Mouse (Mus musculus) B cell, adult 2 months (primary cell): ENCODE results near the gene Tmem108.

Source experiments
- DNase-seq, 2 experiments: peaks; one replicate each; pipeline ENCODE4 v3.0.0; 2022

The Tmem108 gene

DNA sequence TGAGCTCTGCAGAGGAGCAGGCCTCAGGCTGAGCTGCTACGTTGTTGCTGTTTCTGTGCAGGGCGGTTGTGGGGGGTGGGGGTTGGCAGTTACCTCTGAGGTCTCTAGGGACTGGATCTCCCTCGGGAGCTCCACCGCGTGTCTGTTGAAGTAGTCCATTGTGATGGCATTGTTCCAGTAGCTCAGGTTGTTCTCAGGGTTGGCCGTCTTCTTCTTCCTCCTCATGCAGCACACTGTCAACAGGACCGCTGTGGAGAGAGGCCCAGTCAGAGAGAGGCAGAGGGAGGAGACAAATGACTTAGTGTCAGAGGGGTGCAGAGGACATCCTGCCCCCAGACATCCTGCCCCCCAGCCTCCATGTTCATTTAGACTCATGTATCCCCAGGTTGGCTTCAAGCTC is 272.5 kb downstream of the Tmem108 start:
- peak; percentile 83 to 88 for DNase-seq

DNA sequence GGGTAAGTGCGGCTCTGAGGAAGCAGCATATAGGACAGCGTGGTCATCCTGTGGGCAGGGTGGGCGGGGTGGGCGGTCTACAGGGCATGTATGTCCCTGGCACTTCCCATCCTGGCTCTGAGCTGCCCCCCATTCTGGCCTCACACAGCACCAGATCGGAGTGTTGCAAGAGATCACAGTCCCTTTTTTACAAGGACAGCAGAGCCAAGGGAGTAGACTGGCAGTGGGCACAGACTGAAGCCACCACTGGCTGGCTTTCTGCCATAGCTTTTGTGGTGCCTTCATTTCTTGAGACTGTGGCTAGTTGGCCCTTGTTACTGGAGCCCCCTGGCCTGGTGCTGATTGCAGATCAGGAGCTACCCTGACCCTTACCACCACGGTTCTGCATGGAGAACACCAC is 275.4 kb downstream of the Tmem108 start:
- DNase-seq, result no peak

DNA sequence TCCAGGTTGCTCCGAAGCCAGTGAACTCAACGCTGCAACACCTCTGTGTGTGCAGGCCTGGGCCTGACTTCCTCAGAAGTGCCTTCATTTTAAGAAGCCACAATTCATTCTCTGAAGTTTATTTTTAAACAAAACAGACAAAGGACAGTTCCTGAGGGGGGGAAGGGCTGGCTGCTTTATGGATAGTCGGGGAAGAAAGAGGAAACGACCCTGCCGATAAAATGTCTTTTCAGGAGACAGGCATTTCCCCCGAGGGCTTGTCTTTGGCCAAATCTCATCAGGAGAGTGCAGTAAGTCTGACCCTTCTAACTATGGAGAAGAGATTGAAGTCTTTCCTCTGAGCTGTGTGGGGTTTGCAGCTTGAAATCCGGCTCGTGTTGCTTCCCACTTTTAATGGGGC is 276.0 kb downstream of the Tmem108 start:
- DNase-seq, result no peak

DNA sequence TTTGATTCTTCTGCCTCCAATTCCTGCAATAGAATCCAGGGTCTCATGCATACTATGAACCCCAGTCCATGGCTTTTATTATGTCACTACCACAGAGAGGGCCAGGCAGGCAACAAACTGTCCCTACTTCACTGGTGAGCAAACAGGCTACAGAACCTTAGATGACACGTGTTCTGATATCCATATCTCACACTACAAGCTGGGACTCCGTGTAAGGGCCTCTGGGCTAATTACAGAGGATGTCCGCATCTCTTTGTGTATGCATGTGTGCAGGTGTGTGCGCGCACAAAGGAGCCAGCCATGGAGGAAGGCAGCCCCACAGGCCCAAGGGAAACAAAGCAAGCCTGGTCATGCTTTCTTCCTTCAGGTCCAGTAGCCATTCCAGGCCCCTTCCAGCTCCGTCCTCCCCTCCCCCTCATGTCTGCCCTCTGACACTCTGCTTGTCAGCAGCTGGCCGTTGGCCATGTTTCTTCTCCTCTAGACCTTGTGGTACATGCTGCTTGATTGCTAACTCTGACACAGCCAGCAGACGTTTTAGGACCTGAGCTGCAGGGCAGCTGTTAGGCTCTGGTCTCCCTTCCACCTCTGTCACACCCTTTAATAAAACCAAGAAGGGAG is 280.9 kb downstream of the Tmem108 start:
- DNase-seq, result no peak

DNA sequence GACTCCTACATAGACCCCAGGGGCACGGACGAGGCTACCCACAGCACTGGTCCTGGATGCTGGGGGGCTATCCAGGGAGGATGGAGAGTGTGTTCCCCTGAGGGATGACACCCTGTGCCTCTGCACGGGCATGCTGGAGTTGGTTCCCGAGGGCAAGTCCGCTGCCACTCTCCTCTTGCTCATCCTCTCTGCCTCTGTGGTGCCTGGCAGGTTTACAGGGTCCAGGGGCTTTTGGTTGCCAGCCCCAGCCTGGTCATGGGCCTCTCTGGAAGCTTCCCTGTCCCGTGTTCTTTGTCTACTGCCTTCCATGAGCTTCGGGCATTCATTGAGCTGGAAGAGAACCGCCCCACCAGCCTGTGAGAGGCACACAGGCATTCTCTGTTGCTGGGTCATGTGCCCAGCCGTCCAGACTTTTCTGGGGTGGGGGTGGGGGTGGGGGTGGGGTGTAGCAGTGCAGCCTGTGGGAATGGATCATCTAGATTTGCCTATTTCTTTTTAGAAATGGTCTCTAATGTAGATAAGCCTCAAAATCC is 281.5 kb downstream of the Tmem108 start, which contains the start of gene Bfsp2:
Gene Bfsp2 (minus strand): TSS at position 377 of the 533 bp plus-strand sequence.
- DNase-seq, result no peak

DNA sequence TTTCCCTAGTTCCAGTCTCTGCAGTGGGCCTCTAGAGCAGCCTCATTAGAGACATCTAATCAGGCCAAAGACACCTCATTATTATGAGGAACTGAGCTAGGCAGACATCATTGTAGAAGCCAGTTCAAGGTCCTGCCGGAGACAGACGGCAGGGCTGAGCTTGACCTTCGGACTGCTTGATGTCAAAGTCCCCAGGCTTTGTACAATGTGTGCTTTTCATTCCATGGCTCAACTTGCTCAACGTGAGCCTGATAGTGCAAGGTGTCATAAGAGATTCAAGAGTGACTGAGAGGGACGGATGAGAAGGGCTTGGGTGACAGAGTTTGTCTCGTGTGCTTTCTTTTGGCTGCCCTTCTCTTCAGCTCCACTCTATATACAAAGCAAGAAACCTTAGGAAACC is 286.2 kb downstream of the Tmem108 start:
- DNase-seq, result no peak

DNA sequence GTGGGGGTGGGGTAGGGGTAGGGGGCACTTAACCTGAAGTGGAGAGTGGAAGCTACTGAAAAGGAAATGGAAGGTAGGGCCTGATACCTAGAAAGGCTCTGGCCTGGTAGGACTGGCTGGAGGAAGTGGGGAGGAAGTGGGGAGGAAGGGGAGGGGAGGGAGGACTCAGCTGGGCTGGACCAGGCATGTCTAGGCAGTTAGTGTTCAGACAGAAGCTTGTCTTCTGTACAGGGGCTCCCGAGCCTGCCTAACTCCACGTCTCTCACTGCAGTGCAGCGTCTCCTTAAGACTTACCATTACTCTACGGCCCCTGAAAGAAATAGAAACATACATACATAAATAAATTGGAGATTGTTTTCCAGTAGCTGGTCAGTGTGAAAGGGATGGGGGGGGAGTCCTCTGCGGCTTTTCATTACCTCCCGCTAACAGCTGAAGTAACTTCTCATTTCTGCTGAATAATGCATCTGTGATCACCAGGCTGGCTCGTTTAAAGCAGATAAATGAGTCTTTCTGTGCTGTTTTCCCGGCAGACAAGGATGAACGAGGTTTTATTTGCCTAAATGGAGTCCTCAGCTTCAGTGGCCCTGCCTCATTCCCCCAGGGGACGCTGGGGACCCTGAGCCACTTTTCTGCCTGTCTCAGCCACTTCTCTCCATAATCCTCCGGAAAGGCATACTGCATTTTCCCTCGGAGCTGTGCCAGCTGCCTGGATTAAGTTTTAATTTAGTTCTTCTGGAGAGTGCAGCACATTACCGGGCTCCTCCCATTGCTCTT is 287.5 kb downstream of the Tmem108 start:
- peak in 1 of 2 experiments; percentile 40 for DNase-seq

DNA sequence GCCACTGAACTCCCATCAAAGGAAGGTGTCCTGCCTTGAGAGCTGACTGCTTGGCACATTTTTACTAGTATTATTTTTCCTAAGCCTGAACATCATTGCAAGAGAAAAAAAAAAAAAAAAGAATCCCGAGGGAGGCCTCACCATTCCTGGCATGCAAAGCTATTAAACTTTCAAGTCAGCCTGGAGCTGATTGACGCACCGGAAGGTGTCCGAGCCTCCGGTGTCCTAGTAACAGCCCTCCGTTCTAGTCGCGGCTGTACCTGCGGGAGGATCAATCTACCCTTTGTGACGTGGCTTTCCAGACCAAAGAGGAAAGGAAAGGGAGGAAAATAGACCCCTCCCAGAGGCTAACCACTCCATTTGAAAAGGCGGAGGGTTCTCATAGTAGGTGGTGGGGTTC is 289.9 kb downstream of the Tmem108 start:
- no peak for DNase-seq

DNA sequence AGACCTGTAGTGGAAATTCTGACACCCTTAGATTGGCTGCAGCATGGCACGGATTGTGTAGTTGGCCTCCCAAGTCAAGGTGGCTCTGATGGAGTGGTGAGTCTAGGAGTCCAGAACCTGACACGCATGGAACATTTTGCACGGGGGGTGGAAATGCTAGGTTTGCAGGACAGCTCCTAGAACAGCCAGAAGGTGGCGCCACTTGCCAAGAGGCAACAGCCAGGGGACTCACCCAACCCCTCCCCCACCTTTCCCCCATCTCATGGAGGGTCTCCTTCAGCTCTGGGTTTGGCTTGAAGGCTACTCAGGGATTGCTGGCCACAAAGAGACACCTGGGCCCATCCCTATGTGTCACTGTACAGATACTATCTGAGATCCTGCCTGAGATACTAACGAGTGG is 292.1 kb downstream of the Tmem108 start:
- DNase-seq, result peak; percentile 76 to 79

DNA sequence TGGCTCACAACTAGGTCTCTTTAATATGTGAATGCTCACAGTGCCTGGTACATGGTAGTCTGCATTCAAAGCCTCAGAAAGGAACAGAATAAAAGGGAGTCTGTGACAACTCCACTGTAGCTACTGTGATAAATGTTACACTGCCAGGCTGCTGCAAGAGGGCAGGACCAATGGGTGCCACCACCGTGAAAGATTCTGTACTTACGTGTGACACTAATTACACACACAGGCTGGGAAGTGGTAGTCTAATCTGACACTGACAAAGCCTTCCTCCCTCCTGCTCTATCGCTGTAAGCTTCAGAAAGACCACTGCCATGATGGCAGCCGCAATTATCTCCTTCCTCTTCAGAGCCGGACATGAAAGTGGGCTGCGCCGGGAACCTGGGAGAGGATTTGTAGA is 292.7 kb downstream of the Tmem108 start:
- DNase-seq, result no peak

DNA sequence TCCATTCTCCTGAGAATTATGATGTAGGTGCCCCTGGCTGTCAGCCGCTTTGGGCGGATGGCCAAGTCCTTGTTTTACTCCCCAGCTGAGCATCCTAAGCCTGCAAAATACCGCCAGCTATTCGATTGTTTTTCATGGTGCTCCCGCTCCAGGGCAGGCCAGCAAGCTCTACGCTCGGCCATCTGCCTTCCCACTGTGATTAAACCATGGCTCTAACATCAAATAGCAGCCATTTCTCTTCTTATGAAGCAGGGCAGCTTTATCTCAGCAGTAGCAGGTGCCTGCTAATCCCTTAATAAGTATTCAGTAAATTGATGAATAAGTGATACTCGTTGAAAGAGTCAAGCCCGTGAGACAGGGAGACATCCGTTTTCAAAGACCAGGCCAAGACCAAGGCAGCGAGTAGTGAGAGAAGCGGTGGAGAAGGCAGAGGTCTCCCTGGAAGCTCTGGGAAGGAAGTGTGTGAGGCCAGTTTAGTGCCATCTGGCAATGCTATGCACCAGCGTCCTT is 295.9 kb downstream of the Tmem108 start:
- no peak for DNase-seq

DNA sequence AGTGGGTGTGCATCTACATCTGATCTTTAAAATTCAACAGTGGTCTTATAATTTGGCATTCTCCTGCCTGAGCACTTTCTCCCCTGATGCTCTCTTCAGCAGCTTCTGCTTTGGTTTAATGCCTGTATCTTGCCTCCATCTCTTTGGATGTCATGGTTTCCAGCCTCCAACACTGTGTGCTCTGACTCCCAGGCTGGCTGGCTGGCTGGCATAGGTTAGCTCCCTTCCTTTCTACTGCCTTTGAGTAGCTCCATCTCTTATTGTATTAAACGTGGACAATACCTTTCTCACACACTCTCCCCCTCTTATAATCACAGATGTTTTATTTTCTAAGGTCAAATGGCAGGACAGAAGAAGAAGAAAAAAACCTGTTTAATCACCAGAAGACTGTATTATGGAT is 296.3 kb downstream of the Tmem108 start:
- DNase-seq, result no peak

DNA sequence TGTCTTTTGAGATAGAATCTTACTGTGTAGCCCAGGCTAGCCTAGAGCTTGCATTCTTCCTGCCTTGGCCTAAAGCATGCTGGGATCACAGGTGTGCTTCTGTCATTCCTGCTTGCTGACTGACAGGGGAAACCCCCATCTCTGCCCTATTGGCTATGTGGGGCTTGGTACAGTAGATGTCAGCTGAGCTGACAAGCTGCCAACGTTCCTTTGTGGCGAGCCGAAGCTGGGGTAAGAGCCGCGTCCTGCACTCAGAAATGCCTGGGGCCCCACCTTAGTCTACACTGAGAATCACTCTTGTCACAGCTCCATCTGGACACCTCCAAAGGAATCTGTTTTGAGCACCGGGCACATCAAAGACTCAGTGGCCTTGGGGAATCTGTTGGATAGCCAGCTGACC is 297.8 kb downstream of the Tmem108 start:
- DNase-seq, result peak in 1 of 2 experiments; percentile 27

DNA sequence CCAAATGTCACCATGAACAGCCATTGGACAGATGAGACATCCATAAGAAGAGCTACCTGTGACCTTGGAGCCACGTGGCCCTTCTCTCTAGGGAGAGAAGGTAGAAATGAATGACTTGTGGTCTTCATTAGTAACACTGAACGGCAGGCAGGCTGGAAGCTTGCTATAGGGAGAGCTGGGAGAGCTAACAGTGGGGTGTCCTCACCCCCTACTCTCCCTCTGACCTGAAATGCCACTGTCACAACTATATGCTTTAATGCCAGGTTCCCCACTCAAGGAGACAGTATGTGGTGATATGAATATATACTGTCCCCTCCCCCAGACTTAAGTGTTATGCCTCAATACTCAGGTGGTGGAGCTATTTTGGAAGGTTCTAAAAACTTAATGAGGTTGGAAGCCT is 301.8 kb downstream of the Tmem108 start:
- DNase-seq, result no peak

DNA sequence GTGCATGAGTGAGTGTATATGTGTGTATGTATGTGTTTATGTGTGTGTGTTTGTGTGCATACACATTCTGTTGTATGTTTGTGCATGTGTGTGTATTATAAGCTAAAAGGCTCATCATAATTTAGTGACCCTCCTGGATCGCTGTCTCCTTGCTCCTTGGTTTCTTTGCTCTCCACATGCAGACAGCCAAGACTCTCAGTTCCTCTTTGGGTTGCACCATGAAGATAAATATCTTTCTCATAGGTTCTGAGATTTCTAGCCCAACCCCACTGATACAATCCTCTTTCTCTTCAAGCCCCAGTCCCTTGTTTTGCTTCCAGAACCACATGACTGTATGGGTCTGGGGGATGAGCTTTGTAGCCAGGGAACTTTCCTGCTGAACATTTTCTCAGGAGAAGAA is 302.3 kb downstream of the Tmem108 start:
- DNase-seq, result no peak

DNA sequence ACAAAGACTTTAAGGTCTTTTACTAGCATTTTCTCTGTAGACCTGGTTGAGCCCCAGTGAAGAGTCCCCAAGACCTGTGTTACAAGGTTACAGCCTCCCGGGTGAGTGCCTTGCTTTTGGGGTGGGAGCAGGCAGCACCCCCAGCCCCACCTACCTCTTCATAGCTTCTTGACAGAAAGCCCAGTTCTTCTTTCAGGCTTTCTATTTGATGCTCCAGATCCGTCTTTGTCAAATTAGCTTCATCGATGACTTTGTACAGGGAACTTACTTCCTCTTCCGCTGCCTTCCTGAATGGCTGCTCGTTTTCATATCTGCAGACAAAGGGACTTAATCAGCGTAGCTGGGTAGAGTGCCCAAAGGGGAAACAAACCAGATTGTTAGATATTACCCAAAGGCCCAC is 312.0 kb downstream of the Tmem108 start:
- peak; percentile 64 for DNase-seq

DNA sequence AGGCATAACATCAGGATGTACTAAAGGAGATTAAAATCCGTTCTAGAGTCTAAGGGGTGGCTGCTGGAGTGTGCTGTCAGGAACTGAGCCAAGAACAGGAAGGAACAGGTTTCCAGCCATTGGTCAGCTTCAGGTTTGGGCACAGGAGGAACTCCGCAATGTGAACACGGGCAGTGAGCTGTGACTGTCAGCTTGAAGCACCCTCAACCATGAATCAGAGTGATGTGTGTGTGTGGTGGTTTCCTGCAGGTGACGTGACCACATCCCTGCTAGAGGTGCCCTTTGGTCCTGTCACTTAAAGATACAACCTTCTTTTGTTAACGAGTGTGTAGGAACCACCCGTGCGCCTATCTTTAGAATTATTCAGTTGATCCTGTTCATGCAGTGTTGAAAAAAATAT is 312.5 kb downstream of the Tmem108 start:
- DNase-seq, result peak; percentile 81 to 86

DNA sequence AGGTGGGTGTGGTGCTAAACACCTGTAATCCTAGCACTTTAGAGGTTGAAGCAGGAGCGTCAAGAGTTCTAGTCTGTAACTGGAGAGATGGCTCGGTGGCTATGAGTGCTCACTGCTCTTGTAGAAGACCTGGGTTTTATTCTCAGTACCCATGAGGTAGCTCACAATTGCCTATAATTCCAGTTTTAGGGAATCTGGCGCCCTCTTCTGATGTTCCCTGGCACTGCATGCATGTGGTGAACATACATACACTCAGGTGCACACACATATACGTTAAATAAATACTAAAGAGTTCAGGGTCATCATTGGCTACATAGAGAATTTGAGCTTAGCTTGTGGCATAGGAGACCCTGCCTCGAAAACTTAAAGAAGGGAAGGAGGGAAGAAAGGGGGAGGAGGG is 317.0 kb downstream of the Tmem108 start:
- DNase-seq, result no peak

DNA sequence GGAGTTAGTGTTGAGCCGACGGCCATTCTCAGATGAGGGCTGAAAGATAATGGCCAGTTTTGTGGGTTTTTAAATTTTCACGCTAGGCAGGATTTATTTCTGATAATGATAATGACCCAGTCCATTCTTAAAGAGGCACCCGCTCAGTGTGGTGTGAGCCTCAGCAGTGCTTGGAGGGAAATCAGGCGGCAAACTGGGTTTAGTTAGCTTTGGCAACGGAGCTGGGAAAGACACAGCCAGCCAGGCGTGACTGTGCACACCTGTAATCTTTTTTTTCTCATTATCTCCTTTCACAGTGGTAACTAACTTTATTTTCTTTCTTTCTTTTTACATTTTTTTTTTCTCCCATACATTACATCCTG is 317.8 kb downstream of the Tmem108 start:
- DNase-seq, result no peak

DNA sequence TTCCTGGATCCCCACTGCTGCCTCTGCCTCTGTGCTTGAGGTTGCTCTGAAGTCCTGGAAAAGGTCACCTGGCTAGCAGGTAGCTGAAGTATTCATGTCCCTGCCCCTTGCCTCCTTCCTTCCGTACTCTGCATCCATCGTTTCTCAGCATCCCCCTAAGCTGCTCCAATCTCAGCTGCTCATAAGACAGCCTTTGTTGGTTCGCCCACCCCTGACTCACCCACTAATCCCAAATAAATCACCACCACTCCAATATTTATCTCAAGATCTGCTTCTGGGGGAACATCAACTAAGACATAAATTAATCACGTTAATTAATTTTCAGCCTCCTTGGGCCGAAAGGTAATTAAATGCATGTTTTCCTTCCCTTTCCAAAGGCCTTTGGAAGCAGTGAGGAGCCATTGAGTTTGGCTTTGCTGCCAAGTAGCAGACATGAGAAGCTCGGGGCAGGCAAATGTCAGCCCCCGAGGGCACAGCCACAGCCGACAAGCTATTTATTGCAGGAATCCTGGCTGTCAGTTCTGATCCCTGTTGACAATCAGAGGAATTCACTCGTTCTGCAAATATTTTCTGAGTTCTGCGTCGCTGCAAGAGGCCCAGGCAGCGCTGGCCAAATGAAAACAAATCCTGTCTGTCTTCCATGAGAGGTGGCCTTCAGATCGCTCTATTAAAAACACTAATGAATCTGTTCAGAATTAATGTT is 318.4 kb downstream of the Tmem108 start:
- no peak for DNase-seq

DNA sequence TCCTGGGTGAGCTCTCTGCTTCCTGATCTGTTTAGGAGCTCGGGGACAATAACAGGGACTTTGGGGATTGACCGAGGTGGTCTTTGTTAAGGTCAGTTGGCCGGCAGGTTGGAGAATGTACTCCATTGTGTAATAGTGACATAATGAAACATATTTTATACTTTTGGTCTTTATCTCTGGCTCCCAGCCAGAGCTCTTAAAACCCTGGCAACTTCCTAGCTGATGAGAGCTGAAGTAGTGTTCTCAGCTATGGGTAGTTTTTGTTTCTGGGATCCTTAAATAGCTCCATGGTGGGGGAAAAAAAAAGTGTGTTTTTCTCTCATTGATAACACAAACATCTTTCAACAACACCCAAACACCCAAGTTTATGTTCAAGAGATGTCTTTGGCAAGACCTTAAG is 321.0 kb downstream of the Tmem108 start:
- no peak for DNase-seq

DNA sequence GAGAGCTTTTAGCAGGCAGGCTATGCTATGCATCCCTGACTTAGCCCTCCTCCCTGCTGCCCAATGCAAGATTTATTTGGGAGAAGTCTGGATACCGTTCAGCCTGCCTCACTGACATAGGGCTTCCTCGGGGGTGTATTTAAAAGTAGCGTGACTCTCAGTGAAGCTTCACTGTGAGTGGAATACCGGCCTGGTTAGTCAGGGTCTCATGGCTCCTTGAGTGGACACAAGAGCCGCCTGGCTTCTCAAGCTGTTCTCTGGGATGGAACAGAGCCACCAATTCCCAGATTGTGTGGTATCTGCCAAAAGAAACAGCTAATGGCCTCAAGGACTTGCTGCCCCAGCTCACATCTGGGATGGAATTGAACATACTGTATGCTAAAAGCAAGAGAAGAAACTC is 324.5 kb downstream of the Tmem108 start:
- no peak for DNase-seq

DNA sequence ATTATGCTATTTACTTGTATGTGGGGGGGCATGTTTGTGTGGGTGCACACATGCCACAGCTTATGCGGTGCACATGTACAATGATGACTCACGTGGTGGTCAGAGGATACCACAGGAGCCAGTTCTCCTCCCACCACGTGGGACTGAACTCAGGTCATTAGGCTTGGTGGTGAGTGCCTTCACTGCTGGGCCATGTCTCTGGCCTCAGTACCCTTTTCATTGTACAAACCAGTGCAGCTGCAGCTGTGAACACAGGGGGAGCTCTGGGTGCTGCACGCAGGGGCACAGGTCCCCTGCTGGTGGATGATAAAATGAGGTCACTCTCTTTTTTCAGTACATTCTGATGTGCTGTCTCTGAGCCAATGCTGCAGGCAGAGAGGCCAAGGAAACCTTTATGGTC is 327.5 kb downstream of the Tmem108 start:
- peak; percentile 56 to 64 for DNase-seq
